Mouse (Mus musculus): ENCODE data around the gene Babam1.

The Babam1 gene

GRCm38 (mm10) chr8:71381421-71381970 is 15.2 kb upstream of the Babam1 start, which contains the start of gene Nr2f6:
Nr2f6 (minus strand) TSS chr8:71381960.
- peak; percentile 37 for DNase-seq (ENCODE audit: low read depth)

GRCm38 (mm10) chr8:71381971-71382961 is 14.4 kb upstream of the Babam1 start:
- peak; percentile 78 for DNase-seq (ENCODE audit: low read depth)

- no peak for DNase-seq (ENCODE audit: low read depth)
Observed at GRCm38 (mm10) chr8:71383396-71383795, 13.3 kb upstream of the Babam1 start.

GRCm38 (mm10) chr8:71383860-71384259 is 12.8 kb upstream of the Babam1 start:
- DNase-seq (ENCODE audit: low read depth): no peak

GRCm38 (mm10) chr8:71385212-71385835 is 11.3 kb upstream of the Babam1 start:
- peak; percentile 71 for DNase-seq (ENCODE audit: low read depth)

- peak; percentile 38 for DNase-seq (ENCODE audit: low read depth)
Observed at GRCm38 (mm10) chr8:71388267-71388666, 8.4 kb upstream of the Babam1 start.

GRCm38 (mm10) chr8:71391696-71392095 is 5.0 kb upstream of the Babam1 start:
- DNase-seq (ENCODE audit: low read depth): no peak

GRCm38 (mm10) chr8:71392391-71392790 is 4.3 kb upstream of the Babam1 start:
- DNase-seq (ENCODE audit: low read depth): no peak

GRCm38 (mm10) chr8:71392871-71393270 is 3.8 kb upstream of the Babam1 start:
- peak; percentile 55 for DNase-seq (ENCODE audit: low read depth)

- DNase-seq (ENCODE audit: low read depth): no peak
Observed at GRCm38 (mm10) chr8:71394481-71394880, 2.2 kb upstream of the Babam1 start.

GRCm38 (mm10) chr8:71395071-71395470 is 1.6 kb upstream of the Babam1 start:
- no peak for DNase-seq (ENCODE audit: low read depth)

GRCm38 (mm10) chr8:71395629-71396028 is 1.0 kb upstream of the Babam1 start, which contains the start of gene Ushbp1:
Ushbp1 (minus strand) TSS chr8:71395802.
- no peak for DNase-seq (ENCODE audit: low read depth)

- DNase-seq (ENCODE audit: low read depth): no peak
Observed at GRCm38 (mm10) chr8:71397701-71398100, 1.0 kb downstream of the Babam1 start.

- DNase-seq (ENCODE audit: low read depth): no peak
Observed at GRCm38 (mm10) chr8:71400826-71401225, 4.2 kb downstream of the Babam1 start.

- DNase-seq (ENCODE audit: low read depth): no peak
Observed at GRCm38 (mm10) chr8:71401454-71401853, 4.8 kb downstream of the Babam1 start.

- no peak for DNase-seq (ENCODE audit: low read depth)
Observed at GRCm38 (mm10) chr8:71402446-71402964, 5.8 kb downstream of the Babam1 start.

GRCm38 (mm10) chr8:71403107-71403885 is 6.6 kb downstream of the Babam1 start:
- no peak for DNase-seq (ENCODE audit: low read depth)

- no peak for DNase-seq (ENCODE audit: low read depth)
Observed at GRCm38 (mm10) chr8:71404011-71404410, 7.3 kb downstream of the Babam1 start.

- peak; percentile 77 for DNase-seq (ENCODE audit: low read depth)
Observed at GRCm38 (mm10) chr8:71404951-71405351, 8.3 kb downstream of the Babam1 start.

GRCm38 (mm10) chr8:71405401-71406098 is 8.9 kb downstream of the Babam1 start, which contains the start of gene Ankle1:
Ankle1 (plus strand) TSS chr8:71406010.
- peak; percentile 96 for DNase-seq (ENCODE audit: low read depth)

Measured in 416B (cell line).